Mouse (Mus musculus): ENCODE results near the gene Fth1. TPM values are rescaled to one million over a fixed set of nuclear protein-coding genes. Genes with fewer than 3 reads are reported as not detected.

The Fth1 gene
- total RNA-seq, 2 experiments from 2014 or later, result 1,376 to 1,487 TPM

- no peak for DNase-seq
Measured at GRCm38 (mm10) chr19:9964205-9964916, 16.0 kb upstream of the Fth1 start.

- no peak for DNase-seq
Measured at GRCm38 (mm10) chr19:9966096-9966867, 14.1 kb upstream of the Fth1 start.

- no peak for DNase-seq
Measured at GRCm38 (mm10) chr19:9968081-9968787, 12.2 kb upstream of the Fth1 start.

GRCm38 (mm10) chr19:9974853-9975252 is 5.5 kb upstream of the Fth1 start:
- DNase-seq, result peak; percentile 52

- DNase-seq, result no peak
Measured at GRCm38 (mm10) chr19:9977085-9977484, 3.3 kb upstream of the Fth1 start.

- peak; percentile 91 for DNase-seq
Measured at GRCm38 (mm10) chr19:9978431-9978951, 1.9 kb upstream of the Fth1 start.

- no peak for DNase-seq
Measured at GRCm38 (mm10) chr19:9979156-9979555, 1.2 kb upstream of the Fth1 start.

GRCm38 (mm10) chr19:9981621-9982020 is 1.2 kb downstream of the Fth1 start:
- DNase-seq, result no peak

GRCm38 (mm10) chr19:9982151-9982851 is 1.9 kb downstream of the Fth1 start:
- peak; percentile 97 for DNase-seq

- DNase-seq, result peak; percentile 78
Measured at GRCm38 (mm10) chr19:9982852-9983542, 2.6 kb downstream of the Fth1 start.

GRCm38 (mm10) chr19:9984111-9985055 is 4.0 kb downstream of the Fth1 start:
- no peak for DNase-seq

- DNase-seq, result no peak
Measured at GRCm38 (mm10) chr19:9985190-9985899, 4.9 kb downstream of the Fth1 start.

- DNase-seq, result no peak
Measured at GRCm38 (mm10) chr19:9985900-9986421, 5.6 kb downstream of the Fth1 start.

GRCm38 (mm10) chr19:9987192-9987591 is 6.8 kb downstream of the Fth1 start:
- no peak for DNase-seq

- DNase-seq, result no peak
Measured at GRCm38 (mm10) chr19:9987593-9987992, 7.2 kb downstream of the Fth1 start.

GRCm38 (mm10) chr19:9989171-9989883 is 8.9 kb downstream of the Fth1 start:
- peak; percentile 33 for DNase-seq

GRCm38 (mm10) chr19:9989884-9990256 is 9.5 kb downstream of the Fth1 start:
- no peak for DNase-seq

- DNase-seq, result peak; percentile 89
Measured at GRCm38 (mm10) chr19:9991304-9991703, 10.9 kb downstream of the Fth1 start.
